Mouse (Mus musculus) cerebellum, adult 9-10 months (tissue): ENCODE results near the gene Slc25a27.

ENCODE experiments used
- DNase-seq: peaks from one replicate; pipeline ENCODE4 v3.0.0; 2022

Gene Slc25a27

DNA sequence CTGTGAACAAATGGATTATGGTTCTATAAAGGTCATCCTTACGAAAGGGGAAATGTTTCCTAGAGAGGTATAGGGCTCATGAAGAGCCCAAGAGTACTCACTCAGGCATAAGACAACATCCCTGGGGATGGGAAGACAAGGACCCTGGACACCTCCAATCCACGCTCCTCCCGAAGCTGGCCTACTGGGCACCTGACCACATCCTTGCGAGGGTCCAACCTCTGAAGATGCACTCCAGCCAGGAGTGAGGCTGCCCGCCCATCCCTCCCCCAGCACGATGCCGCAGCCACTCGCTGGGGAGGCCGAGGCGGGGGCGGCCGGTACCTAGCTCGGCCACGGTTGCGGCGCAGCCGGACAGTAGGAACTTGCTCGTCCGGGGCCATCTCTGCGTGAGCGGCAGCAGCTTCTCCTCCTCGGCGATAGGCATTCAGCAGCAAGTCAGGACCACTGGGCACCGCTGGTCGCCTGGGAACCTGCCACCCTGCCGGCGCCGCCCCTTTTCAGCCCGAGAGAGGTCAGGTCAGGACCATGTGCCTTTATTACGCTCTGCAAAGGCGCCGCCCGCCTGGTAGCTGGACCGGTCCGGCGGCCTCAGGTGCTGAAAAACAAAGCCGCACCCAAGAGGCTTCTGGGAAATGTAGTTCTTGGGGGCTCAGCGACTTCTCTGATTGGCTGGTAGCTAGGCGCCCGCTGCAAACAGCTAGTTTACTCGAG, at the start of gene Slc25a27:
Slc25a27 (minus strand) TSS at position 639 of the 714 bp plus-strand sequence.
- peak; percentile 93 for DNase-seq

DNA sequence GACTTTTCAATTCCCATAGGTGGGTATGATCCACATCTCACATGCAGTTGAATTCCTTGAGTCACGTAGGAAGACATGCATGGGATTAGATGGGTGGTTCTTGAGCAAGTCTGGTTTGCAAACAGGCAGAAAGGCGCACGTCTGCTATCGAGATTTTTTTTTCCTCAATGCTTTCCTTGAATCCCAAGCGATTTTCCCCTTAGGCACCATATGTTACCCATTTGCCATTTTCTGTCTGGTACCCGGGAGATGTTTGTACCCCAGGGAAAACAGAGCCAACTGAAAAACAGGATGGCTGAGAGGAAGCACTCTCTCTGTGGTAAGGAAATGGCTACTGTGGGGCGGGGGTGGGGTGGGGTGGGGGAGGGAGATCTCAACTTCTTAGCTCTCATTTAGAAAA, 49.6 kb upstream of the Slc25a27 start:
- no peak for DNase-seq

- DNase-seq: no peak
Measured at GRCm38 (mm10) chr17:43714191-43714590, 47.2 kb upstream of the Slc25a27 start.

DNA sequence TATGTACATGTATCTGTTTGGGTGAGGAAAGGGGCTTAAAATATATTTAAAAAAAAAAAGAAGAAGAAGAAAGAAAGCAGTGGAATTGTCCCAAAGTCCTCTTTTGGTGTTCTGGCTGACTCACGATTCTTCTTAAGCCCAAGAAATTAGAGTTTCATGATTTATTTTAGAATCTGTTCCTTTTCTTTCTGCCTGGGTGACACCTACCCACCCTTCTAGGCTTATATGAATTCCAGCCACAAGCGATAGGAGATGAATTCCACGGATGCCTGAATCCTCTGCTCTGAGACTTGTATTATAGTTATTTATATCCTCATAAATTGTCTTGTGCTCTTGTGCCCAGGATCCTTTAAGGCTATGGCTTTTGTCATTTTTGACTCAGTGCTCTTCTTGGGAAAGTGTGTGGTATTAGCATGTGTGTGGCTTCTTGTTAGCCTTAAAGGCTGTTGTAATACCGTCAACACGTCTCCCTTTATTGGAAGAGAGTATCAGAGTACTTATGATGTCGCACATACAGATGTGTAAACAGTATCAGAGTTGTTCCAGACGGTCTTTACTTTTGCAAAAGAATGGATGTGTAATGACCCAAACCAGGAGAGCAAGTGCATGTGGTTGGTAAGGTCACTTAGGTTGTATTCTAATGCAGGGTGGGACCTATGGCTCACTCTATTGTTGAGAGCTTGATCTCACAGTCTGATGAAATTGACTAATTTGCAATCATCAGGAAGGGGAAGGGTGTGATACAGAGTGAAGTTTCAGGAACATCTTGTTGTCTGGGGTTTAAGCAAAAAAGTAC, 44.7 kb upstream of the Slc25a27 start:
- DNase-seq: no peak

GRCm38 (mm10) chr17:43707254-43707653, 40.2 kb upstream of the Slc25a27 start:
- DNase-seq: no peak

- no peak for DNase-seq
Measured at GRCm38 (mm10) chr17:43706749-43707148, 39.7 kb upstream of the Slc25a27 start.

DNA sequence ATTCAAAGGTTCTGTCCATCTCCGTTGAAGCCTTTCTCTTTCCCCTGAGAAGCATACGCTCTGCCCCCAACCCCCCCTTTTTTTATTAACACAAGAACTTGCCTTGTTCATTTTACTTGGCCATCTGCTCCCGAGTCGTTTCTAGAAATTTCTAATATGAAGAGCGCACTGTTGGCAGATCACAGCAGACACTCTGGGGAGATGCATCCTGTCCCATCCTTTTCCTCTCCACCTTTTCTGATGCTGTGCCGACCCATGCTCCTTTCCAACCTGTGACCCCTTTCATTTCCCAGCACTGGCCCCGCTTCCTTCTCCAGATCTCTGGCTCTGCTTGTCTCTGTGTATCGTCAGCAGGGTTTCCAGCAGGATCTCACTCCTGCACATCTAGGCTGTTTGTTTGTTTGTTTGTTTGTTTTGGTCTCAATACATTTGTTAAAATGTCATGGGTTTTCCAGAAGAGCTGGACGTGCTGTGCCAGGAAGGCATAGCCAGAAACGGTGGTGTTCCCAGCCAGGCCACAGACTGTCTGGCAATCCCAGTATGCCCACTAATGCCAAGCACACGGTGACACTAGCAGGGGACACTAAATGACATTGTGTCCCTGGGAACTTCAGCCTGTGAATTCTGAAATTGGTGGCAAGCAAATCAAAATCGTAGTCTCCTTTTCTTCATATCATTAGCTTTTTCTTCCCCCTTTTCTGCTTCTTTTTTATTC, 37.4 kb upstream of the Slc25a27 start:
- DNase-seq: peak; percentile 22

- DNase-seq: peak; percentile 65
Measured at GRCm38 (mm10) chr17:43701060-43701459, 34.0 kb upstream of the Slc25a27 start.

DNA sequence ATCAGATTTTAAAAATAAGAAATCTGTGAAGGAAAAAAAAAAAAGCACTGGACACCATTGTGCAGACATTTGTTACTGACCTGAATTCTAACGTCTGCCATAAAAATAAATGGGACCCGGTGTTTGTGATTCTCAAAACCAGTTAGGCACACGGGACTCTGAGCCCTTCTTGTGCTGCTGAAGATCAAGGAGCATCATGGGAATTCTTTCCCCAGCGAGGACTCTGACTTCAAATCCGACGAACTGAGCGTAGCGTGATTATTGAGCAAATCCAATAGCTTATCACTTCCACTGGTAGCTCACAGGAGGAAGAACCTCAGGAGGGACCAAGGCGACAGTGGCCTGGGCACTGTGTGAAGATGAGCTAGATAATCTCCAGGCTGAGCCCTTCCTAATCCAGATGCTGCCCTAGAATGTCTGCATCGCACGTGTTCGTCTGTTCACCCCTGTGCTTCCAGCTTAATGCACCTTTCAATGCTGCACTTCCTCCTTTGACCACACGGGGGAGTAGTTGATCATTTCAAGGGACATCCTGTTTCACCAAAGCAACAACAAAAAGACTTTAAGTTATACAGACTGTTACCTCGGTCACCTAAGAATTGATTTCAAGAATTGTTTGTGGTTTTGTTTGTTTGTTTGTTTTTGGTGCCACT, 32.1 kb upstream of the Slc25a27 start:
- DNase-seq: peak; percentile 76

GRCm38 (mm10) chr17:43689591-43689990, 22.6 kb upstream of the Slc25a27 start:
- no peak for DNase-seq

- no peak for DNase-seq
Measured at GRCm38 (mm10) chr17:43684638-43685037, 17.6 kb upstream of the Slc25a27 start.

DNA sequence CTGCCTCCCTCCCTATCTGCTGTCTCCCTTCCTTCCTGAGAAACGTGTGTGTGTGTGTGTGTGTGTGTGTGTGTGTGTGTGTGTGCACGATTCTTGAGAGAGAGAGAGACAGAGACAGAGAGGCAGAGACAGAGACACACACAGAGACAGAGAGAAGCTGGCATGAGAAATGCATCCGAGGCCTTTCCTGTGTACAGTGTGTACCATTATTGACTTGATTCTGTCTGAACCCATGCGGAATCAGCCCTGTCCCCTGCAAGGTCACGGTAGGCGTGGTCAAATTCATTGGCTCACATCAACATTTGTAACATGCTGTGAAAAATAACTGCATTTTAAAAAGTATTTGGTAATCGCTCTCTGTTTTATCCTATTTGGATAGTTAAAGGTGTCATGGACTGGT, 17.1 kb upstream of the Slc25a27 start:
- no peak for DNase-seq

DNA sequence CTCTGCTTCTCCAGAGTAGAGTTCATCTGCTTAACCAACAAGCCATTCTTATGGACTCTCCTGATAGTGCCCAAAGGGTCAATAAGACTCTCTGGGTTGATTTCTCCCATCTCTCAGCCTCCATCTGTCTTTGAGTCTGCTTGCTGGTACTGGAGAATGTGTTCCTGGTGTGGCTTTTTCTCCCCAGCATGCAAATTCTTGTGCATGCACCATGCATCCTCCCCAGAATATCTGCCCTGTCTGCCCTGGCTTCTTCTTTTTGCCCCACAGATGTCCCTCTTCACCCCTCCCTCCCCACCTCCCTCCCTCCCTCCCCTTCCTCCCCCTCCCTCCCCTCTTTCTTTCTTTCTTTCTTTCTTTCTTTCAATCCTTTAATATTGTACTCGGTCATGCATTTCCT, 10.3 kb upstream of the Slc25a27 start:
- no peak for DNase-seq

DNA sequence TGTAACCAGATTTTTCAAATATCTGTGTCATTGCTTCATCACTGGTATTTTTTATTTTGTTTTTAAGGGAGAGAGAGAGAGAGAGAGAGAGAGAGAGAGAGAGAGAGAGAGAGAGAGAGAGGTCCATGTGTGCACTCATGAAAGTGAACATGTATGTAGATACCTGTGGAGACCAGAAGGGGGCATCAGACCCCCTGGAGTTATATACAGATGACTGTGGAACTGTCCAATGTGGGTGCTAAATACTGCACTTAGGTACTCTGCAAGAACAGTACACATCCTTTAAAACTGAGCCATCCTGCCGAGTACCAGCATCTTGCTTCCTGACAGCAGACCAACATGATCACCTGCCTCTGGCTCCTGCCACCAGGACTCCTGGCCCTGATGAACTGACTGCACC, 9.2 kb upstream of the Slc25a27 start:
- DNase-seq: no peak

DNA sequence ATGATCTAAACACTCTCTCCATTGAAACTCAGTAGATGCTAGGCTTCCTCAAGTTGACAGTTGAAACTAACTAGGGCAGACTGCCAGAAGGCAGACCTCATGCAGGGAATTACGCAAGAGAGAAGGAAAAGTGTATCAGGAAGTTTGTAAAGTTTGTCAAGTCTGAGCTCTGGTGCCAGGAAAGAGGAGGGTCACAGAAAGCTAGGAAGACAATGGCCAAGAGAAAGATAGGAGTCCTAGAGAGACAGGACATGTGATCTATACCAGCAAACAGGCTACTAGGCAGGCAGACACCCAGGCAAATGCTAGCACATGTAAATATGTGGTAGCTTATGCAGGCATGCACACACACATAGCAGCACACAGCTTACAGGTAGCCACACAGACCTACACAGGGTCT, 8.2 kb upstream of the Slc25a27 start:
- no peak for DNase-seq

GRCm38 (mm10) chr17:43671907-43672306, 4.9 kb upstream of the Slc25a27 start:
- no peak for DNase-seq

- DNase-seq: no peak
Measured at GRCm38 (mm10) chr17:43669145-43669695, 2.2 kb upstream of the Slc25a27 start.

- peak; percentile 36 for DNase-seq
Measured at GRCm38 (mm10) chr17:43667290-43667843, 353 bp upstream of the Slc25a27 start, which contains the start of gene Cyp39a1. Gene Cyp39a1, plus strand, starts transcription at chr17:43667425.

GRCm38 (mm10) chr17:43651314-43652046, 15.5 kb downstream of the Slc25a27 start:
- DNase-seq: no peak

DNA sequence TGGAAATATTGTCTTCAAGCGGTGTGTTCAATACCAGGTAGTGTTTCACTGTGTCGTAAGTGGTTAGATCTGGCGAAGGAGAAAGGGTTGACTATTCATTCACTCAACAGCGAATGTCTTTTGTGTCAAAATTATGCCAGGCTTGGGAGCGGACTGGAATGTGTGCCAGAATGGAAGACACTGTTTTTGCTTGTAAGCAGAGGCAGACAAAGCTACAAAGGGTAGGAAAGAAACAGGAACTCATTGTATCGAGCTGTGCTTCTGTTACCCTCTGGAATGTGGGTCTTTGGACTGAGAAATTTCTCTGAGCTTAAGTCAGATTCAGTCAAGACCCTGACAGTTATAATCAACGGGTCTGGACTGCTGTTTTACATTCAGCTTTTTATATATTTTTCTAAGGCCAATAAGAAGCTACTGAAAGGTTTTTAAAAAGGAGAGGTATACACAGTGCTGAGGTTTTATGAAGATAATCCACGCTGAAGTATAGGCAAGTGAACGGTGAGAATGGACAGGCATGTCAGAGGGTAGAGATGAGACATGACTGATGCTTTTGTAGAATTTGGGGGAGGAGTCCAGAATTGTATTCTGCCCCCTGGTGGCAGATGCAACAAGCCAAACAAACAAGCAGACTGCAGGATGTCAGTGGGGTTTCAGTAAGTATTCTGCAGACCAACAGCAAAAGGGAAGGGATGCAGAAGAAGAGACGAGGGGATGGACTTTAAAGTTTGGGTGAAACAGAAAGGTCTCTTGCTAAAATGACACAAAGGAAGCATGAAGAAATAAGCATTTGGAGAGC, 17.2 kb downstream of the Slc25a27 start:
- peak; percentile 18 for DNase-seq

GRCm38 (mm10) chr17:43646925-43647324, 20.1 kb downstream of the Slc25a27 start:
- DNase-seq: no peak
